Mouse (Mus musculus) forebrain, postnatal 0 days (tissue): ENCODE data around the gene March2. TPM values are rescaled to one million over a fixed set of nuclear protein-coding genes. Genes with fewer than 3 reads are reported as not detected.
"Not testable (repeated sequence)": the region's sequence is repeated elsewhere in the genome, so short reads cannot be mapped to it uniquely, and the experiment has no call there.

Experiments
- ATAC-seq: fragments of 200-750 bp; cut with Nextera tagmentation; 2 replicates; pipeline ENCODE4 v1.8.0; 2017; ENCODE audit warnings: mild to moderate bottlenecking, moderate library complexity
- DNase-seq: peaks from one replicate; pipeline ENCODE4 v3.0.0-alpha.2; 2015
- H3K27ac ChIP-seq: fragments of 300-500 bp; sonication (generic); 2 replicates; pipeline ENCODE4 v1.5.1; 2014; ENCODE audit warnings: low read depth, mild to moderate bottlenecking, antibody characterized with exemption, low read length, moderate library complexity, mixed read lengths
- H3K27me3 ChIP-seq: fragments of 300-500 bp; sonication (generic); 2 replicates; pipeline ENCODE4 v1.6.1; 2014; ENCODE audit warnings: mild to moderate bottlenecking, low read length, mixed read lengths; ENCODE audit not compliant: insufficient read depth
- H3K36me3 ChIP-seq: fragments of 300-500 bp; sonication (generic); 2 replicates; pipeline ENCODE4 v1.6.1; 2014; ENCODE audit warnings: mild to moderate bottlenecking, moderate library complexity; ENCODE audit not compliant: insufficient read depth
- H3K4me1 ChIP-seq: fragments of 300-500 bp; sonication (generic); 2 replicates; pipeline ENCODE4 v1.6.1; 2014; ENCODE audit warnings: antibody characterized with exemption; ENCODE audit not compliant: insufficient read depth
- H3K4me2 ChIP-seq: fragments of 300-500 bp; sonication (generic); 2 replicates; pipeline ENCODE4 v1.6.1; 2014; ENCODE audit warnings: low read depth, mild to moderate bottlenecking, moderate library complexity
- H3K4me3 ChIP-seq: fragments of 300-500 bp; sonication (generic); 2 replicates; pipeline ENCODE4 v1.5.1; 2014; ENCODE audit warnings: low read depth, low read length, mixed read lengths
- H3K9ac ChIP-seq: fragments of 300-500 bp; sonication (generic); 2 replicates; pipeline ENCODE4 v1.6.1; 2014; ENCODE audit warnings: mild to moderate bottlenecking
- H3K9me3 ChIP-seq: fragments of 300-500 bp; sonication (generic); 2 replicates; pipeline ENCODE4 v1.6.1; 2016; ENCODE audit warnings: low read length
- CTCF ChIP-seq: sonication (generic); IDR thresholded peaks from 2 replicates; pipeline ENCODE4 v1.5.1; 2016; ENCODE audit warnings: antibody characterized with exemption, control low read depth, low read depth
- whole genome bisulfite sequencing: fragments of 180-500 bp; shearing (Covaris S2); extraction: QIAGEN DNeasy Blood & Tissue Kit; methylation state at CpG from one replicate; pipeline ENCODE4 v1.1.7; 2014; 5-methylcytosine and 5-hydroxymethylcytosine counted together
- polyA plus RNA-seq: library from polyadenylated mRNA; unstranded; fragments of >200 nt; fragmentation: Nextera tagmentation; extraction: Ambion mirVana; gene quantifications from 2 replicates; pipeline ENCODE4 v1.2.1, GENCODE M21; 2015
- total RNA-seq: library from RNA; depleted of rRNA; stranded (reverse); fragments of >200 nt; gene quantifications from 2 replicates; pipeline ENCODE4 v1.2.3, GENCODE M21; 2014

Gene March2
- total and polyA plus RNA-seq, 2 experiments from 2014 or later = 72.5 to 96.5 TPM

DNA sequence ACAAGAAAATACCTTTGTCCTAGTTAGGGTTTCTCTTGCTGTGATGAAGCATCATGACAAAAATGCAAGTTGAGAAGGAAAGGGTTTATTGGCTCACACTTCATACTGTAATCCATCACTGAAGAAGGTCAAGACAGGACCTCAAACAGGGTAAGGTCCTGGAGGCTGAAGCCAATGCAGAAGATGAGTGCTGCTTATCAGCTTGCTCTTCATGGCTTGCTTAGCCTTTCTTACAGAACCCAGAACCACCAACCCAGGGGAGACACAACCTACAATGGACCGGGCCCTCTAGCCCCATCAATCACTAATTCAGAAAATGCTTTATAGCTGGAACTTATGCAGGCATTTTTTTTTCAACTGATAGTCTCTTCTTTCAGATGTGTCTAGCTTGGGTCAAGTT, 23.9 kb upstream of the March2 start:
- H3K27me3 ChIP-seq = no peaks in the 10 kb centered on the region
- H3K36me3 ChIP-seq = peaks cover 19% of the 10 kb centered on the region
- H3K9ac ChIP-seq = no peak overlapping the region
- WGBS = 100% methylated on average over 1 of the region's 1 CpGs
- no peaks in the 10 kb centered on the region for H3K4me1 ChIP-seq
- DNase-seq = no peak
- no peaks in the 10 kb centered on the region for H3K9me3 ChIP-seq
- no peak for ATAC-seq
- no peak overlapping the region for H3K27ac ChIP-seq
- no peak overlapping the region for H3K4me3 ChIP-seq
- H3K4me2 ChIP-seq = no peak overlapping the region
- TF ChIP-seq CTCF = no peak

DNA sequence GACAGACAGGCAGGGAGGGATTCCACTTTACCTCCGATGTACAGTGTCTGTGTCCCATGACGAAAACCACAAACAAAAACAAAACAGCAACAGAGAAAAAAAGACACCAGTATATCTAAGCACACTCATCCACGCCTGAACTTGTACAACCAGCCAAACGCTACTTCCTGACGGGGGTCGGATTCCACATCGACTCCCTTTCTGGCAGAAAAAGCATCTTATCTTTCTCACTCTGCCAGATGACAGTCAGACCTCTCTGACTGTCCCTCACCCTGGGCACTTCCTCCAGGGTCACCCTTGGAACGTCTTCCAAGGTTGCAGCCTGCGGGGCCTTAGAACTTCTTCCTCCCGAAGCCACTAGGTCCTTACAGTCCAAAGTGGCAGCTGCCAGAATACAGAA, 15.1 kb upstream of the March2 start:
- not testable (repeated sequence) for H3K27ac ChIP-seq, H3K4me3 ChIP-seq, H3K4me1 ChIP-seq, H3K27me3 ChIP-seq, H3K36me3 ChIP-seq, DNase-seq, H3K9ac ChIP-seq, ATAC-seq, H3K4me2 ChIP-seq, H3K9me3 ChIP-seq
- 86% methylated on average over 10 of the region's 10 CpGs for WGBS

GRCm38 (mm10) chr17:33732556-33733083, 14.2 kb upstream of the March2 start:
- H3K9ac ChIP-seq, H3K36me3 ChIP-seq, H3K4me3 ChIP-seq, H3K4me1 ChIP-seq, ATAC-seq, H3K27ac ChIP-seq, DNase-seq, H3K9me3 ChIP-seq, H3K4me2 ChIP-seq, H3K27me3 ChIP-seq: not testable (repeated sequence)
- 78% methylated on average over 9 of the region's 9 CpGs for WGBS

GRCm38 (mm10) chr17:33729215-33729614, 10.7 kb upstream of the March2 start:
- 66% methylated on average over 2 of the region's 2 CpGs for WGBS
- no peak overlapping the region for H3K9ac ChIP-seq
- no peak overlapping the region for H3K27ac ChIP-seq
- no peaks in the 10 kb centered on the region for H3K9me3 ChIP-seq
- no peaks in the 10 kb centered on the region for H3K4me1 ChIP-seq
- H3K36me3 ChIP-seq = no peaks in the 10 kb centered on the region
- DNase-seq (peak; percentile 8), ATAC-seq (no peak)
- H3K4me2 ChIP-seq = no peak overlapping the region
- no peaks in the 10 kb centered on the region for H3K27me3 ChIP-seq
- peak; percentile 44; the same call in 1 of the 2 replicates for TF ChIP-seq CTCF
- no peak overlapping the region for H3K4me3 ChIP-seq

GRCm38 (mm10) chr17:33728396-33728795, 9.9 kb upstream of the March2 start:
- TF ChIP-seq CTCF = no peak
- no peak overlapping the region for H3K4me2 ChIP-seq
- DNase-seq = no peak

GRCm38 (mm10) chr17:33719736-33720378, 1.4 kb upstream of the March2 start:
- H3K9me3 ChIP-seq = no peaks in the 10 kb centered on the region
- no peaks in the 10 kb centered on the region; the same call in 1 of the 2 replicates for H3K27me3 ChIP-seq
- DNase-seq (no peak), ATAC-seq (no peak)
- H3K9ac ChIP-seq = no peak overlapping the region
- WGBS = 97% methylated on average over 7 of the region's 7 CpGs
- no peak overlapping the region for H3K27ac ChIP-seq
- no peaks in the 10 kb centered on the region for H3K36me3 ChIP-seq
- H3K4me3 ChIP-seq = no peak overlapping the region
- H3K4me2 ChIP-seq = no peak overlapping the region
- H3K4me1 ChIP-seq = no peaks in the 10 kb centered on the region; the same call in 1 of the 2 replicates
- no peak for TF ChIP-seq CTCF

More at GRCm38 (mm10) chr17:33728396-33728795, 9.9 kb upstream of the March2 start:
- WGBS = 78% methylated on average over 2 of the region's 2 CpGs
- Histone ChIP-seq H3K36me3 (no peaks in the 10 kb centered on the region), H3K27me3 (no peaks in the 10 kb centered on the region), H3K27ac (no peak overlapping the region), H3K4me3 (no peak overlapping the region), H3K9ac (no peak overlapping the region), H3K9me3 (no peaks in the 10 kb centered on the region), H3K4me1 (no peaks in the 10 kb centered on the region)
- ATAC-seq = no peak

DNA sequence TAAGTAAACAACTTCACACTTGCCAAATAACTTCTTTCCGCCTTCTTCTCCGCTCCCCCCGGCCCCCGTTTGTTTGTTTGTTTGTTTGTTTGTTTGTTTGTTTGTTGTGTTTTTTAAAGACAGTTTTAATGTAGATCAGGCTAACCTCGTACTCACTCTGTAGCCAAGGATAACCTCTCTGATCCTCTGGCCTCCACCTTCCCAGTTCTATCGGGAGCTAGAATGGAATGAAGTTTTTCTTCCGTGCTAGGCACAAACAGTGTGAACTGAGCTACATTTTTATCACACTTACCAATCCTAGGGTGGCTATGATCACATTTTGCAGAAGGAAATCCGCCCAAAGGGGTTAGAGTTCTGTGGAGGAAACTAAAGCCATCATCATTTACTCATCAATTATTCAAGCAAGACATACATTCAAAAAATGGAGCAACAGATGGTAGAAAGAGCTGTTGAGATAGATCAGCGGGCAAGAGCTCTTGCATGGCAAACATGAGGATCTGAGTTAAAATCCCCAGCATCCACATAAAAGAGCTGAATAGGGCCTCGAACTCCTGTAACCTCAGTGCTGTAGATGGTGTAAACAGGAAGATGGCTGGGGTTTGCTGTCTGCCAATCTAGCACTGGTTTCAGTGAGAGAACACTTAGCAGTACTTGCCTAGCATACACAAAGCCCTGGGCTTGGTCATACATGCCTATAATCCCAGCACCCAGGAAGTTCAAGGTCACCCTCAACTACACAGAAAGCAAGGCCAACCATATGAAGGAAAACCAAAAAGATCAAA, 665 bp upstream of the March2 start:
- Histone ChIP-seq H3K4me3 (peak overlapping the region; percentile 74), H3K4me2 (peak overlapping the region; percentile 84), H3K27ac (no peak overlapping the region; the same call in 1 of the 2 replicates), H3K4me1 (no peaks in the 10 kb centered on the region; the same call in 1 of the 2 replicates), H3K9ac (no peak overlapping the region), H3K27me3 (no peaks in the 10 kb centered on the region; the same call in 1 of the 2 replicates), H3K9me3 (no peaks in the 10 kb centered on the region), H3K36me3 (no peaks in the 10 kb centered on the region)
- 0 out of 2 replicates have a peak, but pooled peaks have one; percentile 10 for ATAC-seq
- DNase-seq = no peak
- no peak for TF ChIP-seq CTCF
- WGBS = 45% methylated on average over 10 of the region's 10 CpGs
